Mouse (Mus musculus) ES-Bruce4 (cell line): ENCODE measurements around the gene Abcb9.

ENCODE experiments used
- CTCF ChIP-seq: IDR thresholded peaks from one replicate; pipeline ENCODE4 v1.8.1; 2011; ENCODE audit warnings: low read depth, low read length
- POLR2A ChIP-seq: IDR thresholded peaks from one replicate; pipeline ENCODE4 v1.8.1; 2011; ENCODE audit warnings: low read length; ENCODE audit not compliant: insufficient read depth

GRCm38 (mm10) chr5:124078794-124079416 lies 16.7 kb downstream of the Abcb9 start:
- TF ChIP-seq CTCF: no peak
- TF ChIP-seq POLR2A: no peak
